Mouse (Mus musculus) bone marrow macrophage, adult 2 months (primary cell): Measurements from ENCODE around the gene Mon1b.

Experiments used
- CTCF ChIP-seq: IDR thresholded peaks from 2 replicates; pipeline ENCODE4 v1.5.1; 2012; ENCODE audit warnings: low read depth, mild to moderate bottlenecking, low read length, moderate library complexity
- POLR2A ChIP-seq: IDR thresholded peaks from 2 replicates; pipeline ENCODE4 v1.6.1; 2012; ENCODE audit warnings: mild to moderate bottlenecking, low read depth, low read length, borderline replicate concordance

GRCm38 (mm10) chr8:113674611-113675010, 39.2 kb downstream of the Mon1b start:
- TF ChIP-seq CTCF (no peak), POLR2A (no peak)
